Mouse (Mus musculus) limb, embryonic 14.5 days (tissue): ENCODE measurements at regions not wholly inside any gene's neighbourhood (a gene's known extent, or its start where the extent isn't known, plus 50 kb on each side); places are given as distances from the start of the nearest gene placed in this dataset.
A peak's percentile ranks its signal among the peaks of the same experiment; 100 is the strongest.

Experiments used
- ATAC-seq: fragments of 200-750 bp; cut with Nextera tagmentation; 2 replicates; pipeline ENCODE4 v1.8.0; 2017; ENCODE audit warnings: low read depth, moderate number of reproducible peaks, moderate TSS enrichment; ENCODE audit not compliant: low FRiP score
- DNase-seq: peaks from one replicate; pipeline ENCODE4 v3.0.0-alpha.2; 2015; ENCODE audit warnings: low spot score
- H3K27ac ChIP-seq: fragments of 300-500 bp; sonication (generic); replicated peaks from 2 replicates; pipeline ENCODE4 v1.5.1; 2014; ENCODE audit warnings: low read depth, mild to moderate bottlenecking, low read length, moderate library complexity, mixed read lengths
- H3K27me3 ChIP-seq: fragments of 300-500 bp; sonication (generic); 2 replicates; pipeline ENCODE4 v1.6.1; 2014; ENCODE audit warnings: low read length, mixed read lengths; ENCODE audit not compliant: control insufficient read depth, insufficient read depth
- H3K36me3 ChIP-seq: fragments of 300-500 bp; sonication (generic); 2 replicates; pipeline ENCODE4 v1.6.1; 2014; ENCODE audit warnings: mild to moderate bottlenecking, low read length, moderate library complexity, mixed read lengths; ENCODE audit not compliant: control insufficient read depth, insufficient read depth
- H3K4me1 ChIP-seq: fragments of 300-500 bp; sonication (generic); 2 replicates; pipeline ENCODE4 v1.6.1; 2014; ENCODE audit warnings: antibody characterized with exemption, low read length, mixed read lengths; ENCODE audit not compliant: control insufficient read depth, insufficient read depth
- H3K4me2 ChIP-seq: fragments of 300-500 bp; sonication (generic); replicated peaks from 2 replicates; pipeline ENCODE4 v1.6.1; 2014; ENCODE audit warnings: low read depth, mild to moderate bottlenecking, low read length, moderate library complexity; ENCODE audit not compliant: severe bottlenecking
- H3K4me3 ChIP-seq: fragments of 300-500 bp; sonication (generic); replicated peaks from 2 replicates; pipeline ENCODE4 v1.5.1; 2014; ENCODE audit warnings: low read length
- H3K9ac ChIP-seq: fragments of 300-500 bp; sonication (generic); 2 replicates; pipeline ENCODE4 v1.6.1; 2014; ENCODE audit warnings: mild to moderate bottlenecking, low read depth, low read length, moderate library complexity; ENCODE audit not compliant: severe bottlenecking
- H3K9me3 ChIP-seq: fragments of 300-500 bp; sonication (generic); 2 replicates; pipeline ENCODE4 v1.6.1; 2016; ENCODE audit warnings: low read length; ENCODE audit not compliant: control insufficient read depth
- POLR2A ChIP-seq: fragments of 200-500 bp; IDR thresholded peaks from 2 replicates; pipeline ENCODE4 v1.8.0; 2012; ENCODE audit warnings: inconsistent platforms, mild to moderate bottlenecking, moderate library complexity, borderline replicate concordance; ENCODE audit not compliant: insufficient read depth, insufficient read length; ENCODE audit errors: extremely low read depth
- WGBS: fragments of 180-500 bp; shearing (Covaris S2); extraction: QIAGEN DNeasy Blood & Tissue Kit; methylation state at CpG from one replicate; pipeline ENCODE4 v1.1.7; 2014; 5-methylcytosine and 5-hydroxymethylcytosine counted together

GRCm38 (mm10) chr2:73041475-73041874 lies 55.0 kb upstream of the Gm11084 start:
- WGBS, result 34% methylated on average over 5 of the region's 5 CpGs

GRCm38 (mm10) chr2:73040031-73040430 lies 53.5 kb upstream of the Gm11084 start:
- Histone ChIP-seq H3K9ac (no peak overlapping the region), H3K4me1 (peaks cover 10% of the 10 kb centered on the region), H3K4me2 (no peak overlapping the region), H3K4me3 (no peak overlapping the region), H3K27ac (no peak overlapping the region), H3K36me3 (no peaks in the 10 kb centered on the region), H3K27me3 (no peaks in the 10 kb centered on the region), H3K9me3 (no peaks in the 10 kb centered on the region)
- DNase-seq (no peak), ATAC-seq (no peak)
- no peak for TF ChIP-seq POLR2A
- WGBS, result 82% methylated on average over 3 of the region's 3 CpGs

More at GRCm38 (mm10) chr2:73041475-73041874, 55.0 kb upstream of the Gm11084 start:
- no peak for TF ChIP-seq POLR2A
- no peak overlapping the region for H3K4me2 ChIP-seq
- no peak overlapping the region for H3K4me3 ChIP-seq
- H3K27ac ChIP-seq, result no peak overlapping the region
- no peak for DNase-seq
- no peaks in the 10 kb centered on the region for H3K27me3 ChIP-seq
- peaks cover 15% of the 10 kb centered on the region for H3K4me1 ChIP-seq
- H3K9me3 ChIP-seq, result no peaks in the 10 kb centered on the region
- H3K36me3 ChIP-seq, result no peaks in the 10 kb centered on the region
- ATAC-seq, result no peak
- H3K9ac ChIP-seq, result no peak overlapping the region

- ATAC-seq (no peak), DNase-seq (no peak)
- Histone ChIP-seq H3K9me3 (no peaks in the 10 kb centered on the region), H3K27ac (no peak overlapping the region), H3K4me3 (no peak overlapping the region), H3K4me2 (no peak overlapping the region), H3K4me1 (peaks cover 10% of the 10 kb centered on the region), H3K27me3 (no peaks in the 10 kb centered on the region), H3K36me3 (no peaks in the 10 kb centered on the region), H3K9ac (no peak overlapping the region)
- 54% methylated on average over 2 of the region's 2 CpGs for WGBS
- TF ChIP-seq POLR2A, result no peak
Measured at GRCm38 (mm10) chr2:73039300-73039699, 52.8 kb upstream of the Gm11084 start.

- Histone ChIP-seq H3K36me3 (no peaks in the 10 kb centered on the region), H3K9ac (peak overlapping the region; percentile 36; the same call in 1 of the 2 replicates), H3K27ac (no peak overlapping the region), H3K4me2 (peak overlapping the region; percentile 40), H3K27me3 (no peaks in the 10 kb centered on the region), H3K4me3 (no peak overlapping the region; the same call in 1 of the 2 replicates), H3K4me1 (peaks cover 10% of the 10 kb centered on the region), H3K9me3 (no peaks in the 10 kb centered on the region)
- peak; percentile 73 for ATAC-seq
- no peak for TF ChIP-seq POLR2A
- peak; percentile 47 for DNase-seq
- 21% methylated on average over 16 of the region's 16 CpGs for WGBS
Measured at GRCm38 (mm10) chr2:73038290-73038732, 51.8 kb upstream of the Gm11084 start.

GRCm38 (mm10) chr2:73037266-73038046 lies 50.9 kb upstream of the Gm11084 start:
- no peaks in the 10 kb centered on the region for H3K9me3 ChIP-seq
- no peak for TF ChIP-seq POLR2A
- no peaks in the 10 kb centered on the region for H3K27me3 ChIP-seq
- H3K4me2 ChIP-seq, result no peak overlapping the region
- ATAC-seq (no peak), DNase-seq (no peak)
- no peak overlapping the region for H3K4me3 ChIP-seq
- 51% methylated on average over 13 of the region's 13 CpGs for WGBS
- H3K27ac ChIP-seq, result 0 out of 2 replicates have a peak overlapping the region, but pooled peaks have one; percentile 8
- H3K9ac ChIP-seq, result no peak overlapping the region
- peaks cover 10% of the 10 kb centered on the region for H3K4me1 ChIP-seq
- H3K36me3 ChIP-seq, result no peaks in the 10 kb centered on the region
